In the genomic region with DNA sequence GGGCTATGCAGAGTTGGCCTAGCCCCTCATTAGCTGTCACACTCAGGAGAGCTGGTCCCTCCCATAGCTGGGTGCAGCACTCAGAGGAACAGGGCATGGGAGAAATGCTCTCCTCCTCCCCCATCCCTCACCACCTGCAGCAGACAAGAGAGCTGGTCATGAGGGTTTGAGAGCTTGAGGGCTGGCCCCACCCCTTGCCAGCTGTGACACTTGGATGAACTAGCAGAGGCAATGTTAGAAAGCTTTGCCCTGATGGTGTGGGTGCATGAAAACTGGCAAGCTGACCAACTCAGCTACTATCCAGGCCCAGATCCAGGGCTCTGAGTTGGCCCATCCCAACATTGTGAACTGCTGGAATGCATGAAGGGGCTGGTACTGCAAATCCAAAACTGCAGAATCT, we compare ENCODE assay signal across 21 mouse cellular contexts. TPM values are rescaled to one million over a fixed set of nuclear protein-coding genes. Genes with fewer than 3 reads are reported as not detected.
DNase-seq lines count a peak whose midpoint lies in the region; ATAC-seq and TF ChIP-seq lines count a peak whose summit lies in the region.
"Had no signal": no experiment of that assay in that cellular context is flagged by ENCODE, and none has a peak within 500 bp of the region (broad histone marks: within the 10 kb centered on the region; RNA-seq: fewer than 3 reads in every experiment).

No protein-coding gene starts in this region.

- H3K4me3 ChIP-seq in CH12.LX (replicated peaks in 1 of 3; ENCODE audit: low read depth in 2 of 3, low read length in 2 of 3, poor library complexity in 1 of 3), result no peak overlapping the region
- no peak overlapping the region for H3K4me3 ChIP-seq in midbrain, embryonic 11.5 days (ENCODE audit: low read depth, low read length)
- H3K4me3 ChIP-seq: gastrocnemius, adult 2 months; liver, embryonic 12.5 days; lung, embryonic 15.5 days; neural tube, embryonic 15.5 days had no signal

- H3K79me2 ChIP-seq in CH12.LX (replicated peaks; ENCODE audit: control insufficient read depth, extremely low read depth, insufficient read depth, poor library complexity, severe bottlenecking), result no peaks in the 10 kb centered on the region

- dilution Hi-C loops in CH12.LX (cut with MboI; ENCODE audit: extremely low pct_ligation_motif_present, extremely low pct_unique_long_range_greater_than_20kb, low sequenced_read_pairs), result no loop called here

- H3K27ac ChIP-seq in CH12.LX (ENCODE audit: insufficient read depth, low read depth), result no peak overlapping the region
- no peak overlapping the region for H3K27ac ChIP-seq in midbrain, embryonic 11.5 days (ENCODE audit: low read depth, low read length)
- H3K27ac ChIP-seq: gastrocnemius, adult 2 months; liver, embryonic 12.5 days; lung, embryonic 15.5 days; neural tube, embryonic 15.5 days had no signal

- no peak for ATAC-seq in midbrain, embryonic 11.5 days (ENCODE audit: low FRiP score)
- ATAC-seq: CD4-positive, CD25-positive, alpha-beta regulatory T cell, adult 4 months; forebrain, embryonic 14.5 days; hindbrain, embryonic 16.5 days; liver, embryonic 12.5 days had no signal

- H3K4me1 ChIP-seq in CH12.LX (ENCODE audit: control insufficient read depth in 1 of 2, insufficient read depth in 2 of 2), result peaks cover 12 to 32% of the 10 kb centered on the region in 2 experiments; a peak in 3 of 4 replicates
- H3K4me1 ChIP-seq in midbrain, embryonic 11.5 days (ENCODE audit: control insufficient read depth, insufficient read depth, low read length), result no peaks in the 10 kb centered on the region
- H3K4me1 ChIP-seq: liver, embryonic 12.5 days; lung, embryonic 15.5 days; neural tube, embryonic 15.5 days had no signal

- peak; percentile 12 for DNase-seq in gastrocnemius, postnatal 14 days
- no peak for DNase-seq in gastrocnemius, postnatal 36 days
- peak; percentile 36 for DNase-seq in left cerebral cortex, adult 11 months (ENCODE audit: low spot score)
- no peak for DNase-seq in left cerebral cortex, postnatal 10 days (ENCODE audit: extremely low spot score in 1 of 2, low spot score in 2 of 2)
- peak; percentile 34 for DNase-seq in CH12.LX (ENCODE audit: extremely low read depth)
- DNase-seq in brain, adult 2 months (ENCODE audit: low read depth, low spot score), result peak; percentile 93
- no peak for DNase-seq in midbrain, embryonic 11.5 days (ENCODE audit: low spot score, missing footprints)
- no peak for DNase-seq in kidney, postnatal 36 days
- DNase-seq: cerebellum, adult 11 months; gastrocnemius, adult 2 months; kidney, adult 11 months; kidney, postnatal 10 days; thymus, postnatal 25 days had no signal

- in situ Hi-C loops in CH12.LX (cut with MboI; ENCODE audit: low pct_ligation_motif_present, low pct_unique_long_range_greater_than_20kb, low sequenced_read_pairs), result no loop called here

- no peaks in the 10 kb centered on the region for H3K27me3 ChIP-seq in CH12.LX (replicated peaks)
- H3K27me3 ChIP-seq in midbrain, embryonic 11.5 days (ENCODE audit: control insufficient read depth, insufficient read depth, low read length), result no peaks in the 10 kb centered on the region
- H3K27me3 ChIP-seq: liver, embryonic 12.5 days; lung, embryonic 15.5 days; neural tube, embryonic 15.5 days had no signal

- no peak for TF ChIP-seq EP300 in CH12.LX (IDR thresholded peaks at IDR 0.05; ENCODE audit: low read length)

- H3K36me3 ChIP-seq in CH12.LX (replicated peaks in 1 of 2; ENCODE audit: control insufficient read depth in 1 of 2, insufficient read depth in 1 of 2, low read length in 1 of 2), result no peaks in the 10 kb centered on the region
- H3K36me3 ChIP-seq in midbrain, embryonic 11.5 days (ENCODE audit: control insufficient read depth, insufficient read depth, low read length), result no peaks in the 10 kb centered on the region
- H3K36me3 ChIP-seq: liver, embryonic 12.5 days; lung, embryonic 15.5 days; neural tube, embryonic 15.5 days had no signal

- peaks cover 2% of the 10 kb centered on the region for H3K9me3 ChIP-seq in CH12.LX (replicated peaks; ENCODE audit: low read length)
- no peaks in the 10 kb centered on the region for H3K9me3 ChIP-seq in midbrain, embryonic 11.5 days (ENCODE audit: control insufficient read depth, low read length)
- H3K9me3 ChIP-seq: liver, embryonic 12.5 days; lung, embryonic 15.5 days; neural tube, embryonic 15.5 days had no signal

- TF ChIP-seq POLR2A in CH12.LX (IDR thresholded peaks at IDR 0.05; ENCODE audit: low read depth, low read length), result no peak

- no peak for TF ChIP-seq CTCF in CH12.LX (conservative IDR thresholded peaks at IDR 0.05 in 1 of 2, IDR thresholded peaks at IDR 0.05 in 1 of 2; ENCODE audit: low read depth in 2 of 2, low read length in 2 of 2)

- H3K4me2 ChIP-seq in CH12.LX (ENCODE audit: insufficient read depth, low read depth, poor library complexity, severe bottlenecking), result no peak overlapping the region
- no peak overlapping the region for H3K4me2 ChIP-seq in midbrain, embryonic 11.5 days
- H3K4me2 ChIP-seq: liver, embryonic 12.5 days; lung, embryonic 15.5 days; neural tube, embryonic 15.5 days had no signal

- no peak for TF ChIP-seq RAD21 in CH12.LX (IDR thresholded peaks at IDR 0.05; ENCODE audit: low read depth, low read length)

- H3K9ac ChIP-seq in CH12.LX (ENCODE audit: insufficient read depth, low read depth), result no peak overlapping the region
- no peak overlapping the region for H3K9ac ChIP-seq in midbrain, embryonic 11.5 days (ENCODE audit: low read length)
- H3K9ac ChIP-seq: liver, embryonic 12.5 days; lung, embryonic 15.5 days; neural tube, embryonic 15.5 days had no signal

- intact Hi-C loops in gastrocnemius, postnatal 14 days (cut with DNase I; ENCODE audit: low total_unique reads), result no loop called here
- intact Hi-C loops in gastrocnemius, postnatal 36 days (cut with DNase I), result no loop called here
- intact Hi-C loops in left cerebral cortex, postnatal 10 days (cut with DNase I), result no loop called here

TF ChIP-seq in CH12.LX, 34 proteins besides CTCF, POLR2A, EP300 and RAD21:
- no peak for TF ChIP-seq USF2 (conservative IDR thresholded peaks at IDR 0.05; ENCODE audit: low read depth, low read length)
- no peak for TF ChIP-seq ZNF384 (IDR thresholded peaks at IDR 0.05; ENCODE audit: low read depth, low read length)
- no peak for TF ChIP-seq POLR2AphosphoS2 (IDR thresholded peaks at IDR 0.05; ENCODE audit: low read depth, low read length)
- TF ChIP-seq TCF12 (IDR thresholded peaks at IDR 0.05; ENCODE audit: low read depth, low read length), result no peak
- no peak for TF ChIP-seq MEF2A (IDR thresholded peaks at IDR 0.05; ENCODE audit: borderline replicate concordance, low read depth, low read length)
- no peak for TF ChIP-seq HCFC1 (IDR thresholded peaks at IDR 0.05; ENCODE audit: low read depth, low read length)
- no peak for TF ChIP-seq IRF4 (IDR thresholded peaks at IDR 0.05; ENCODE audit: low read depth, low read length)
- TF ChIP-seq BHLHE40 (IDR thresholded peaks at IDR 0.05; ENCODE audit: low read depth, low read length), result no peak
- TF ChIP-seq ZC3H11A (IDR thresholded peaks at IDR 0.05; ENCODE audit: low read depth, low read length), result no peak
- no peak for TF ChIP-seq PAX5 (IDR thresholded peaks at IDR 0.05; ENCODE audit: low read length)
- no peak for TF ChIP-seq CHD2 (IDR thresholded peaks at IDR 0.05; ENCODE audit: low read length)

RNA-seq across cellular contexts. Expression of gene Ankub1, which starts 14.8 kb away (rescaled TPM):
- not detected for total RNA-seq in gastrocnemius, postnatal 14 days (2021)
- total RNA-seq in gastrocnemius, postnatal 36 days (2021), result not detected
- not detected for total RNA-seq in left cerebral cortex, postnatal 10 days (2021)
- total RNA-seq in CH12.LX (2012; rRNA removed) (not detected in 2 replicates), CH12.LX (2014; rRNA removed) (0.28 TPM in 1 of 2 replicates, not detected in the other)
- 0.14 and 0.20 TPM in 2 replicates for polyA plus RNA-seq in CH12.LX (2012; ENCODE audit: insufficient read length, low read depth)
- polyA plus RNA-seq in midbrain, embryonic 11.5 days (2014; fragmentation: Nextera tagmentation; extraction: Ambion mirVana), result not detected in 2 replicates
- total RNA-seq: gastrocnemius, adult 2 months; megakaryocyte-erythroid progenitor cell, adult 5-6 weeks had no signal
- polyA plus RNA-seq: CD4-positive, CD25-positive, alpha-beta regulatory T cell, adult 4 months; liver, embryonic 12.5 days; stomach, embryonic 16.5 days had no signal

RNA-seq across cellular contexts. Expression of gene Commd2, which starts 26.3 kb away (rescaled TPM):
- total RNA-seq in gastrocnemius, postnatal 14 days (2021), result 10 to 100 TPM; 11.0 to 12.3 TPM
- total RNA-seq in gastrocnemius, postnatal 36 days (2021), result 10 to 100 TPM; 10.1 to 12.0 TPM
- total RNA-seq in left cerebral cortex, postnatal 10 days (2021), result 10 to 100 TPM; 22.5 to 25.4 TPM
- total RNA-seq in CH12.LX (2012; rRNA removed) (35.3 and 44.4 TPM in 2 replicates), CH12.LX (2014; rRNA removed) (65.3 and 69.1 TPM in 2 replicates)
- 53.2 and 63.5 TPM in 2 replicates for polyA plus RNA-seq in CH12.LX (2012; ENCODE audit: insufficient read length, low read depth)
- polyA plus RNA-seq in midbrain, embryonic 11.5 days (2014; fragmentation: Nextera tagmentation; extraction: Ambion mirVana), result 99.9 and 105 TPM in 2 replicates

RNA-seq across cellular contexts. Expression of gene Rnf13, which starts 58.1 kb away (rescaled TPM):
- 10 to 100 TPM; 23.3 to 28.1 TPM for total RNA-seq in gastrocnemius, postnatal 14 days (2021)
- 10 to 100 TPM; 28.3 to 32.9 TPM for total RNA-seq in gastrocnemius, postnatal 36 days (2021)
- 10 to 100 TPM; 56.7 to 76.2 TPM for total RNA-seq in left cerebral cortex, postnatal 10 days (2021)
- total RNA-seq in CH12.LX (2012; rRNA removed), result 12.3 and 16.2 TPM in 2 replicates
- 41.1 and 45.2 TPM in 2 replicates for total RNA-seq in CH12.LX (2014; rRNA removed)
- 17.1 and 23.3 TPM in 2 replicates for polyA plus RNA-seq in CH12.LX (2012; ENCODE audit: insufficient read length, low read depth)
- polyA plus RNA-seq in midbrain, embryonic 11.5 days (2014; fragmentation: Nextera tagmentation; extraction: Ambion mirVana), result 59.4 and 62.6 TPM in 2 replicates

Comparison
In these comparisons a context has a peak if more than half of its experiments do, and no peak if none do; other contexts are left out.
1. DNase-seq: peak in gastrocnemius, postnatal 14 days (single experiment), left cerebral cortex, adult 11 months (single experiment), CH12.LX (single experiment) and brain, adult 2 months (single experiment); none in gastrocnemius, postnatal 36 days (0 of 2), left cerebral cortex, postnatal 10 days (0 of 2), midbrain, embryonic 11.5 days (single experiment) and kidney, postnatal 36 days (0 of 2).